In the genomic region with DNA sequence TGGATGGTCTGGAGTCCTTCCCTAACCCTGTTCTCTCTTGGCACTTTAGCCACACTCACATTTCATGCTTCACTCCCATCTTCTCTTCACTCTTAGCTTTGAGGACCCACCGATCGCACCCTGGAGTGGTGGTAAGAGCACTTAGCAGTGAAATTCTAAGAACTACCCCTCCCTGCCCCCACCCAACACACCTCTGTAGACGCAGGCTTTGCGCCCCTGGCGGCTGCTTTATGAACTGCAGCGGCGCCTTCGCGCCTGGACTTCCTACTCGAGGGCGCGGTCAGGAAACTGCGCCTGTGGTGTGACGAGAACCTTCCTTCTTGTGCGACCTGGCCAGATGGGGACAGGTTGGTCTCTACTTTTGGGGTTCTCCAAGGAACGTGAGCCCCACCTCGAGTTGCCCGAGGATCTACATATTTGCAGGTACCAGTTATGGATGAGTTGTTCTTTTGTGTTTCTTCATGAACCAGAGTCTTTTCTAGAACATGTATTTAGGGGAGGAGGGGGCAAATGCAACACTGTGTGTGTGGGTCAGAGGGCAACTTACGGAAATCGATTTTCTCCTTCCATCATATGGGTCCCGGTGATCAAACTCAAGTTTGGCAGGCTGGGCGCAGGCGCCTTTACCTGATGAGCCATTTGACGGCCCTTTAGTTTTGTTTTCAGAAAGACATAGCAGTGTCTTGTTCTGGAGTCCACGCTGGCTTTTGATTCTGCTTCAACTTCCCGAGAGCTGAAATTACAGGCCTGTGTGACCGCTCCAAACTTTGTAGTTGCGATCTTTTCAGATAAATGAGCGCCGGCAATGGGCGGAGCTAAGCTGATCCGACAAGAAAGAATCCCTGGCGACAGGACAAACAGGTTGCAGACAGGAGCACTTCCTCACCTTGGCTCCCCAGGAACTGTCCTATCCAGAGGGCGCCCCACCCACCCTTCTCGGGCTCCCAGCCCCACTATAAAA, we compare ENCODE assay signal across 8 mouse cellular contexts. TPM values are rescaled to one million over a fixed set of nuclear protein-coding genes. Genes with fewer than 3 reads are reported as not detected.
DNase-seq lines count a peak whose midpoint lies in the region; ATAC-seq and TF ChIP-seq lines count a peak whose summit lies in the region.

A gene (plus strand): TSS at position 283 of the 961 bp plus-strand sequence.

- no peak within 1 kb of the TSS for H3K27ac ChIP-seq in heart, embryonic 12.5 days (ENCODE audit: poor library complexity, severe bottlenecking)
- no peak within 1 kb of the TSS for H3K27ac ChIP-seq in liver, embryonic 12.5 days
- H3K27ac ChIP-seq in neural tube, embryonic 12.5 days, result no peak within 1 kb of the TSS
- peak within 1 kb of the TSS; percentile 73 for H3K27ac ChIP-seq in stomach, postnatal 0 days (replicated peaks)

- peaks cover 30% of the 10 kb centered on the region for H3K27me3 ChIP-seq in C2C12 (ENCODE audit: control insufficient read depth, insufficient read depth, insufficient read length)
- peaks cover 40% of the 10 kb centered on the region for H3K27me3 ChIP-seq in erythroblast, embryonic 14.5 days (ENCODE audit: control insufficient read depth)
- peaks cover 90% of the 10 kb centered on the region for H3K27me3 ChIP-seq in heart, embryonic 12.5 days (replicated peaks)
- peaks cover 89% of the 10 kb centered on the region for H3K27me3 ChIP-seq in liver, embryonic 12.5 days (replicated peaks)
- peaks cover 58% of the 10 kb centered on the region for H3K27me3 ChIP-seq in neural tube, embryonic 12.5 days (replicated peaks)
- H3K27me3 ChIP-seq in stomach, postnatal 0 days (ENCODE audit: control insufficient read depth, insufficient read depth, low read length), result no peaks in the 10 kb centered on the region

- 8% methylated on average over 35 of the region's 35 CpGs for WGBS in heart, embryonic 12.5 days
- 6% methylated on average over 35 of the region's 35 CpGs for WGBS in liver, embryonic 12.5 days (ENCODE audit: insufficient replicate concordance)
- 6% methylated on average over 35 of the region's 35 CpGs for WGBS in neural tube, embryonic 12.5 days
- 9% methylated on average over 35 of the region's 35 CpGs for WGBS in stomach, postnatal 0 days

- no peak within 1 kb of the TSS for H3ac ChIP-seq in C2C12 (ENCODE audit: control insufficient read depth, insufficient read length, low read depth)

- H3K36me3 ChIP-seq in C2C12 (ENCODE audit: control insufficient read depth, insufficient read depth), result no peaks in the 10 kb centered on the region
- H3K36me3 ChIP-seq in erythroblast, embryonic 14.5 days (ENCODE audit: control insufficient read depth), result no peaks in the 10 kb centered on the region
- no peaks in the 10 kb centered on the region for H3K36me3 ChIP-seq in heart, embryonic 12.5 days
- no peaks in the 10 kb centered on the region for H3K36me3 ChIP-seq in liver, embryonic 12.5 days
- H3K36me3 ChIP-seq in neural tube, embryonic 12.5 days, result no peaks in the 10 kb centered on the region
- H3K36me3 ChIP-seq in stomach, postnatal 0 days (ENCODE audit: control insufficient read depth, insufficient read depth, low read length), result no peaks in the 10 kb centered on the region

- no peak within 1 kb of the TSS for H3K9ac ChIP-seq in heart, embryonic 12.5 days
- H3K9ac ChIP-seq in liver, embryonic 12.5 days, result peak within 1 kb of the TSS; percentile 53
- H3K9ac ChIP-seq in neural tube, embryonic 12.5 days, result no peak within 1 kb of the TSS
- peak within 1 kb of the TSS; percentile 45; the same call in 1 of the 2 replicates for H3K9ac ChIP-seq in stomach, postnatal 0 days (ENCODE audit: low read length)

- DNase-seq in brain, embryonic 14.5 days (ENCODE audit: low read depth), result peak; percentile 66
- DNase-seq in kidney, postnatal 10 days, result peak; percentile 95
- DNase-seq in stomach, postnatal 0 days (ENCODE audit: low spot score), result peak; percentile 94

- no peaks in the 10 kb centered on the region for H3K9me3 ChIP-seq in erythroblast, embryonic 14.5 days (ENCODE audit: control insufficient read depth, low read length)
- no peaks in the 10 kb centered on the region for H3K9me3 ChIP-seq in heart, embryonic 12.5 days (replicated peaks)
- H3K9me3 ChIP-seq in liver, embryonic 12.5 days (replicated peaks), result no peaks in the 10 kb centered on the region
- H3K9me3 ChIP-seq in neural tube, embryonic 12.5 days, result no peaks in the 10 kb centered on the region
- no peaks in the 10 kb centered on the region for H3K9me3 ChIP-seq in stomach, postnatal 0 days (ENCODE audit: control insufficient read depth, low read length)

- no peaks in the 10 kb centered on the region for H3K79me2 ChIP-seq in C2C12 (ENCODE audit: control insufficient read depth, insufficient read depth)

- TF ChIP-seq EP300 in stomach, postnatal 0 days (optimal IDR thresholded peaks at IDR 0.05), result no peak

- H3K79me3 ChIP-seq in C2C12 (ENCODE audit: low read depth), result no peaks in the 10 kb centered on the region

- H3K4me3 ChIP-seq in C2C12 (ENCODE audit: insufficient read depth, poor library complexity, severe bottlenecking), result no peak within 1 kb of the TSS
- peak within 1 kb of the TSS; percentile 48 for H3K4me3 ChIP-seq in erythroblast, embryonic 14.5 days (replicated peaks)
- peak within 1 kb of the TSS; percentile 28 for H3K4me3 ChIP-seq in heart, embryonic 12.5 days
- peak within 1 kb of the TSS; percentile 44 for H3K4me3 ChIP-seq in liver, embryonic 12.5 days
- H3K4me3 ChIP-seq in neural tube, embryonic 12.5 days, result no peak within 1 kb of the TSS
- H3K4me3 ChIP-seq in stomach, postnatal 0 days (ENCODE audit: low read depth, low read length), result peak within 1 kb of the TSS; percentile 35

- peak; percentile 83 for TF ChIP-seq CTCF in C2C12 (IDR thresholded peaks at IDR 0.05; ENCODE audit: control insufficient read depth, insufficient read depth, insufficient read length)
- peak; percentile 93 for TF ChIP-seq CTCF in brain, embryonic 14.5 days (IDR thresholded peaks at IDR 0.05; ENCODE audit: borderline replicate concordance, extremely low read depth, insufficient read depth, insufficient read length)
- peak; percentile 97 for TF ChIP-seq CTCF in stomach, postnatal 0 days (IDR thresholded peaks at IDR 0.05; ENCODE audit: low read depth)

- H3K4me2 ChIP-seq in heart, embryonic 12.5 days, result peak within 1 kb of the TSS; percentile 52
- peak within 1 kb of the TSS; percentile 68 for H3K4me2 ChIP-seq in liver, embryonic 12.5 days
- H3K4me2 ChIP-seq in neural tube, embryonic 12.5 days (replicated peaks), result peak within 1 kb of the TSS; percentile 20; the same call in 1 of the 2 replicates
- H3K4me2 ChIP-seq in stomach, postnatal 0 days (replicated peaks; ENCODE audit: low read depth), result peak within 1 kb of the TSS; percentile 52

- peak; percentile 72 for ATAC-seq in heart, embryonic 12.5 days (ENCODE audit: insufficient number of reproducible peaks, low FRiP score)
- ATAC-seq in liver, embryonic 12.5 days, result peak; percentile 55
- no peak for ATAC-seq in neural tube, embryonic 12.5 days (ENCODE audit: low FRiP score, low read depth)
- ATAC-seq in stomach, postnatal 0 days (ENCODE audit: low FRiP score, low TSS enrichment), result peak; percentile 84

- no peak for TF ChIP-seq POLR2A in brain, embryonic 14.5 days (IDR thresholded peaks at IDR 0.05; ENCODE audit: borderline replicate concordance, extremely low read depth, insufficient read depth, insufficient read length, poor library complexity, severe bottlenecking)

- H3K4me1 ChIP-seq in erythroblast, embryonic 14.5 days (ENCODE audit: control insufficient read depth), result peaks cover 50% of the 10 kb centered on the region
- H3K4me1 ChIP-seq in heart, embryonic 12.5 days (replicated peaks), result peaks cover 15% of the 10 kb centered on the region
- H3K4me1 ChIP-seq in liver, embryonic 12.5 days, result peaks cover 46% of the 10 kb centered on the region
- peaks cover 21% of the 10 kb centered on the region for H3K4me1 ChIP-seq in neural tube, embryonic 12.5 days
- 0 out of 2 replicates have a peak, but pooled peaks cover 2% of the 10 kb centered on the region for H3K4me1 ChIP-seq in stomach, postnatal 0 days (replicated peaks; ENCODE audit: control insufficient read depth, insufficient read depth)

TF ChIP-seq in C2C12, 6 proteins besides CTCF, POLR2A, EP300 and RAD21:
- TF ChIP-seq FOSL1 (IDR thresholded peaks at IDR 0.05; ENCODE audit: insufficient read depth, low read length, poor library complexity, severe bottlenecking), result no peak
- no peak for TF ChIP-seq MYOD1 (IDR thresholded peaks at IDR 0.05; ENCODE audit: control insufficient read depth, insufficient read length, low read depth)
- no peak for TF ChIP-seq MAX (IDR thresholded peaks at IDR 0.05)
- TF ChIP-seq CEBPB (IDR thresholded peaks at IDR 0.05; ENCODE audit: low read depth), result no peak
- no peak for TF ChIP-seq USF1 (IDR thresholded peaks at IDR 0.05; ENCODE audit: low read depth)
- TF ChIP-seq MYOG (IDR thresholded peaks at IDR 0.05; ENCODE audit: control insufficient read depth, extremely low read depth, insufficient read length), result no peak

RNA-seq across cellular contexts. Expression of the gene that starts here (rescaled TPM):
- 0.08 TPM for polyA plus RNA-seq in C2C12 (2012; fragmentation: generic; extraction: Trizol)
- polyA plus RNA-seq in brain, embryonic 14.5 days (2012; rRNA removed), result 0.95 and 1.4 TPM in 2 replicates
- polyA plus RNA-seq in erythroblast, embryonic 14.5 days (2012), result 0.05 and 0.09 TPM in 2 replicates
- polyA plus RNA-seq in heart, embryonic 12.5 days (2016; fragmentation: Nextera tagmentation; extraction: Ambion mirVana), result 0.34 and 0.45 TPM in 2 replicates
- 1.3 and 1.9 TPM in 2 replicates for polyA plus RNA-seq in liver, embryonic 12.5 days (2016; fragmentation: Nextera tagmentation; extraction: Ambion mirVana)
- 1.1 and 1.3 TPM in 2 replicates for polyA plus RNA-seq in neural tube, embryonic 12.5 days (2016; fragmentation: Nextera tagmentation; extraction: Ambion mirVana)
- polyA plus RNA-seq in stomach, postnatal 0 days (2015; fragmentation: Nextera tagmentation; extraction: Ambion mirVana), result 22.2 and 24.9 TPM in 2 replicates

Comparison
In these comparisons a context has a peak if more than half of its experiments do, and no peak if none do; other contexts are left out.
1. Peak in ATAC-seq, H3K4me3 ChIP-seq and H3K4me2 ChIP-seq in heart, embryonic 12.5 days; RNA of the gene not detected or under 1 TPM.
2. H3K4me3 ChIP-seq: peak in erythroblast, embryonic 14.5 days (single experiment), liver, embryonic 12.5 days (single experiment) and stomach, postnatal 0 days (single experiment); none in C2C12 (single experiment) and neural tube, embryonic 12.5 days (single experiment).
3. H3K9ac ChIP-seq: peak in liver, embryonic 12.5 days (single experiment) and stomach, postnatal 0 days (single experiment); none in heart, embryonic 12.5 days (single experiment) and neural tube, embryonic 12.5 days (single experiment).
4. Peak in every context shown above with its lines, with median percentiles within 50 percentile points of each other: CTCF ChIP-seq, DNase-seq and H3K4me2 ChIP-seq.